Mouse (Mus musculus): ENCODE data around the gene Lrrc36.

Gene Lrrc36

GRCm38 (mm10) chr8:105466700-105467291 lies 53.4 kb downstream of the Lrrc36 start:
- no peak for DNase-seq (ENCODE audit: low read depth, low spot score)

- DNase-seq (ENCODE audit: low read depth, low spot score) = no peak
Observed at GRCm38 (mm10) chr8:105467396-105467985, 54.1 kb downstream of the Lrrc36 start.

- no peak for DNase-seq (ENCODE audit: low read depth, low spot score)
Observed at GRCm38 (mm10) chr8:105468002-105468720, 54.8 kb downstream of the Lrrc36 start.

GRCm38 (mm10) chr8:105469041-105469695 lies 55.8 kb downstream of the Lrrc36 start:
- no peak for DNase-seq (ENCODE audit: low read depth, low spot score)

GRCm38 (mm10) chr8:105469816-105470215 lies 56.4 kb downstream of the Lrrc36 start:
- no peak for DNase-seq (ENCODE audit: low read depth, low spot score)

- DNase-seq (ENCODE audit: low read depth, low spot score) = no peak
Observed at GRCm38 (mm10) chr8:105470262-105470661, 56.9 kb downstream of the Lrrc36 start.

GRCm38 (mm10) chr8:105470681-105471313 lies 57.4 kb downstream of the Lrrc36 start:
- peak; percentile 13 for DNase-seq (ENCODE audit: low read depth, low spot score)

GRCm38 (mm10) chr8:105471314-105472015 lies 58.1 kb downstream of the Lrrc36 start, which contains the start of gene Tppp3:
Gene Tppp3, minus strand, starts transcription at chr8:105471526.
- DNase-seq (ENCODE audit: low read depth, low spot score) = peak; percentile 32

GRCm38 (mm10) chr8:105472414-105472932 lies 59.1 kb downstream of the Lrrc36 start:
- no peak for DNase-seq (ENCODE audit: low read depth, low spot score)

- no peak for DNase-seq (ENCODE audit: low read depth, low spot score)
Observed at GRCm38 (mm10) chr8:105472983-105473382, 59.6 kb downstream of the Lrrc36 start.

- no peak for DNase-seq (ENCODE audit: low read depth, low spot score)
Observed at GRCm38 (mm10) chr8:105473816-105474606, 60.6 kb downstream of the Lrrc36 start.

- no peak for DNase-seq (ENCODE audit: low read depth, low spot score)
Observed at GRCm38 (mm10) chr8:105474680-105475079, 61.3 kb downstream of the Lrrc36 start.

GRCm38 (mm10) chr8:105475254-105475653 lies 61.9 kb downstream of the Lrrc36 start:
- DNase-seq (ENCODE audit: low read depth, low spot score) = no peak

GRCm38 (mm10) chr8:105475742-105476141 lies 62.4 kb downstream of the Lrrc36 start:
- no peak for DNase-seq (ENCODE audit: low read depth, low spot score)

GRCm38 (mm10) chr8:105476161-105476560 lies 62.8 kb downstream of the Lrrc36 start:
- no peak for DNase-seq (ENCODE audit: low read depth, low spot score)

GRCm38 (mm10) chr8:105476628-105477413 lies 63.5 kb downstream of the Lrrc36 start:
- DNase-seq (ENCODE audit: low read depth, low spot score) = no peak

- no peak for DNase-seq (ENCODE audit: low read depth, low spot score)
Observed at GRCm38 (mm10) chr8:105477792-105478191, 64.4 kb downstream of the Lrrc36 start.

- DNase-seq (ENCODE audit: low read depth, low spot score) = no peak
Observed at GRCm38 (mm10) chr8:105481013-105481412, 67.6 kb downstream of the Lrrc36 start.

- peak; percentile 20 for DNase-seq (ENCODE audit: low read depth, low spot score)
Observed at GRCm38 (mm10) chr8:105481453-105481852, 68.1 kb downstream of the Lrrc36 start.

Data from CD4-positive helper T cell, adult 2 months (primary cell).